Mouse (Mus musculus): ENCODE results near the gene Eva1b. TPM values are rescaled to one million over a fixed set of nuclear protein-coding genes. Genes with fewer than 3 reads are reported as not detected.
"Not testable (repeated sequence)": the region's sequence is repeated elsewhere in the genome, so short reads cannot be mapped to it uniquely, and the experiment has no call there.

Eva1b gene
- total RNA-seq, 2 experiments from 2014 or later, result 0.73 to 1.0 TPM

GRCm38 (mm10) chr4:126152864-126153263, 5.3 kb downstream of the Eva1b start:
- ATAC-seq (replicated peaks; ENCODE audit: poor library complexity, severe bottlenecking), result no peak

- no peak for ATAC-seq (replicated peaks; ENCODE audit: poor library complexity, severe bottlenecking)
Observed at GRCm38 (mm10) chr4:126155183-126155582, 7.6 kb downstream of the Eva1b start.

DNA sequence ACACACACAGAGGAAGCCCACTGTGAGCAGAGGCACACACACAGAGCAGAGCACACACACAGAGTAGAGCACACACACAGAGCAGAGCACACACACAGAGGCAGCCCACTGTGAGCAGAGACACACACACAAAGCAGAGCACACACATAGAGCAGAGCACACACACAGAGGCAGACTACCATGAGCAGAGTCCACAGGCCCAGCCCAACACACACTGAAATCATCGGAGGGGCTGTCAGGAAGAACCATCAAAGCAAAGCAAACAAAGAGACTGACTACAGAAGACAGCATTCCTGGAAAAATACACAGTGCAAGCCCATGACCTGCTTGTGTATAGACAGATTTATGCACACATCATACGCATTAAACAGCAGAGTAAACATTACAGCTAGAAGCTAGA, 8.3 kb downstream of the Eva1b start:
- ATAC-seq (replicated peaks; ENCODE audit: poor library complexity, severe bottlenecking), result no peak

- no peak; the same call in 1 of the 2 replicates for ATAC-seq (replicated peaks; ENCODE audit: poor library complexity, severe bottlenecking)
Observed at GRCm38 (mm10) chr4:126156617-126157016, 9.1 kb downstream of the Eva1b start.

DNA sequence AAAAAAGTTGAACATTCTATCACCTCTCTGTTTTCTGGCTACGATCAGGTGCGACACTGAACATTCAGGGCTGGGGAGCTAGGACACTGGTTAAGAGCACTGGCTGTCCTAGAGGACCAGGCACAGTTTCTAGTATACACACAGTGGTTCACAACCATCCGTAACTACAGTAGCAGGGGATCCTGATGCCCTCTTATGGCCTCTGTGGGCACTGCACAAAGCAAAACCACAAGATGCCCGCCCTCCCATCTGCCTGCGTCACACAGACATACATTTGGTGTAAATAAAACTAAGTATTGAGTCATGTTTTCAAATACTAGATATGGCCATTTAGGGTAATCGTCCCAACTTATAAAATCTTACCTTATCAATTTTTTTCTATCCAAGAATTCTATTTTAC, 10.0 kb downstream of the Eva1b start:
- ATAC-seq (replicated peaks; ENCODE audit: poor library complexity, severe bottlenecking), result peak; percentile 46

GRCm38 (mm10) chr4:126159455-126159854, 11.9 kb downstream of the Eva1b start:
- no peak for ATAC-seq (replicated peaks; ENCODE audit: poor library complexity, severe bottlenecking)

- no peak for ATAC-seq (replicated peaks; ENCODE audit: poor library complexity, severe bottlenecking)
Observed at GRCm38 (mm10) chr4:126160981-126161380, 13.4 kb downstream of the Eva1b start.

GRCm38 (mm10) chr4:126161456-126161855, 13.9 kb downstream of the Eva1b start:
- no peak for ATAC-seq (replicated peaks; ENCODE audit: poor library complexity, severe bottlenecking)

DNA sequence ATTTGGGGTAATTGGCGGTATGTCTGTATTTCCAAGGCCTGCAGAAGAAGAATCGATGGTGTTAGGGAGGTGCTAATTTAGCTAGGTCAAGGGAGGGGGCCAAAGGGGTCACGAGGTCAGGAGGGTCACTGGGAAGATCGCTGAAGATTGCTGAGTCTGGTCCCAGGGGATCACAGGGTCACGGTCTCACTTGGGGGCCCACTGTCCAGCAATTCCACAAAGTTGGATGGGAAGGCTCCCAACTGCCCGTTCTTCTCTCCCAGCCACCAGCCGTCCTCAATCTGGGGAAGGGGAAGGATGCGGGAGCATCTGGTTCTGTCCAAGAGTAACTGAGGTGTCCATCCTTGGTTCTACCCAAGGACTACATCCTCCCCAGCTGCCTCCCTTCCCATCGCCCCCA, 14.4 kb downstream of the Eva1b start:
- ATAC-seq (replicated peaks; ENCODE audit: poor library complexity, severe bottlenecking), result no peak

DNA sequence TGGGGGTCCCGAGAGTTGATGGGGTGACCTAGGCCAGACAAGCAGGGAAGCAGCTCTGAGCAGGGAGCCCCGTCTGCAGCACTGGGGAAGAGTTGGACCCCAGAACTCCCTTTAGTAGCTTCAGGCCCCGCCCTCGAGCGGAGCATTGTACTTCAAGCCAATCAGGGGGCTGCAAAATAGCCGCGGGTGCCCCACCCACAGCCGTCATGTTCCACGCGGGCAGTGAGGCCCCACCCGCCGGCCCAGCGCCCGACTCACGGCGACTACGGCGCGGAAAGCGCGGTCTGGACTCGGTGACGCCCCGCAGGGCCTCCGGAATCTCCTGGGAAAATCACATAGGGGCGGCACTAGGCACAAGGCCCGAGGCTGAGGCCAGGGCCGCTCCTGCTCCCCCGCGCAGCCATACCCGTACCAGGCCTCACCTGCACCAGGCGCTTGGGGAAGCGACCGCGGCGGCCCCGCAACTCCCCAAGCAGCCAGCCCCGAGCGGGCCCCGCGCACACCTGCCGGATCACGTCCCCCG, 15.1 kb downstream of the Eva1b start:
- ATAC-seq (replicated peaks; ENCODE audit: poor library complexity, severe bottlenecking), result peak; percentile 93

DNA sequence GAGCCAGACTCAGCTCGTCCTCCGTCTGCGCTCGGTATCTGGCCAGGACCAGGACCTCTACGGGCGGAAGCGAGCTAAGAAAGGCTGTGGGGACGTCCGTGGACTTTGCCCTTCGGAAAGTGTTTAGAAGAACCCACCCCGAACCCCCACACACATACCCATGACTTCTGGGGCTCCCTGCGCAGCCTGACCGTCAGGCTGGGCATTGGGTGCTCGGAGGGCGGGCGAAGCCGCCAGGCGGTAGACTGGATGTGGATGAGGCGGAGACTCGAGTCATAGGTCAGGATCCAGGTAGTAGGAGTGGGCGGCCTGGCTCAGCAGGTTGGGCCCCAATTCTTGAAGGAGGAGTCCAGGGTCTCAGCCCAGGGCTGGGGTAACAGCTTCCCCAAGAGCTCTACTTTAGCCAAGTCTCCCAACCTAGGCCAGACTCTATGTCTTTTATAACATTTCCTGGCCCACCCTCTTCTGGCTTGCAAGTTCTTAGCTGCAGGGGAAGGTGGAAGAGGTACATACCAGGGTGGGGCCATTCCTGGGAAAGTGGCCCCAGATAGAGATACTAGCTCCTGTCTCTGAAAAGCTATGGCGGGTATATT, 15.6 kb downstream of the Eva1b start, which contains the start of gene Sh3d21:
Sh3d21 (minus strand) TSS at position 425 of the 593 bp plus-strand sequence.
- ATAC-seq (replicated peaks; ENCODE audit: poor library complexity, severe bottlenecking), result peak; percentile 21

- ATAC-seq (replicated peaks; ENCODE audit: poor library complexity, severe bottlenecking), result no peak
Observed at GRCm38 (mm10) chr4:126163685-126164084, 16.1 kb downstream of the Eva1b start.

- ATAC-seq (replicated peaks; ENCODE audit: poor library complexity, severe bottlenecking), result not testable (repeated sequence)
Observed at GRCm38 (mm10) chr4:126165092-126165491, 17.5 kb downstream of the Eva1b start.

GRCm38 (mm10) chr4:126166084-126166483, 18.5 kb downstream of the Eva1b start:
- ATAC-seq (replicated peaks; ENCODE audit: poor library complexity, severe bottlenecking), result no peak

- no peak for ATAC-seq (replicated peaks; ENCODE audit: poor library complexity, severe bottlenecking)
Observed at GRCm38 (mm10) chr4:126168851-126169250, 21.3 kb downstream of the Eva1b start.

- ATAC-seq (replicated peaks; ENCODE audit: poor library complexity, severe bottlenecking), result not testable (repeated sequence)
Observed at GRCm38 (mm10) chr4:126170737-126171136, 23.2 kb downstream of the Eva1b start.

DNA sequence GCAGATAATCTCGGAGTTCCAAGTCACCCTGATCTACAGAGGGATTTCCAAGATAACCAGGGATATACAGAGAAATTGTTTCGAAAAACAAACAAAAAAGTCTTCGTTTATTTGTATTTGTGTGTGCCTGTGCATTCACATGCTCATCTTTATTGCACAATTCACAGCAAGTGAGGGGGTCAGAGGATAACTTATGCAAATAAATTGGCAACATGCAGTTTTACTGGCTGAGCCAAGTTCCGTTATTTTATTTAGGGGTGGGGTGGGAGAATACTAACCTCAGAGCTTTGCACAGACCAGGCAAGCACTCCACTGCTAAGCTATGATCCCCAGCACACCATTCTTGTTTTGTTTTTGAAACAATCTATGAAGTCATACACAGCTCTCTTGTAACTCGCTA, 26.3 kb downstream of the Eva1b start:
- no peak for ATAC-seq (replicated peaks; ENCODE audit: poor library complexity, severe bottlenecking)

DNA sequence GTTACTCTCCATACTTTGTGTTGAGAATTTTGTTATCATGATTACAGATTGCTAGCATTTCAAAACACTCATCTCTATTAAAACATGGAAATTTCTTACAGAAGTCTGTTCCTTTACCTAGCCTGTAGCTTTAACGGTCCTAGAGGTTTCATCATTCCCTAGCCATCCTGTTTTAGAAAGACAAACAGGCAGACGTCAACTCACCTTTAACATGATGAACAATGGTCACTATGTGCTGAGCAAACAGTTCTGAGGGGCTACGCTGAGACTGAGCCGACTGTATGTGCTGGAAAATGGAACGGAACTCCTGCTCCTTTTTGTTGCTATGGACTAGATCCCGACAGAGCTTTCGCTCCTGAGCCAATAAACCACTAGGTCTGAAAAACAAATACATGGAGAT, 28.4 kb downstream of the Eva1b start:
- ATAC-seq (replicated peaks; ENCODE audit: poor library complexity, severe bottlenecking), result not testable (repeated sequence)

DNA sequence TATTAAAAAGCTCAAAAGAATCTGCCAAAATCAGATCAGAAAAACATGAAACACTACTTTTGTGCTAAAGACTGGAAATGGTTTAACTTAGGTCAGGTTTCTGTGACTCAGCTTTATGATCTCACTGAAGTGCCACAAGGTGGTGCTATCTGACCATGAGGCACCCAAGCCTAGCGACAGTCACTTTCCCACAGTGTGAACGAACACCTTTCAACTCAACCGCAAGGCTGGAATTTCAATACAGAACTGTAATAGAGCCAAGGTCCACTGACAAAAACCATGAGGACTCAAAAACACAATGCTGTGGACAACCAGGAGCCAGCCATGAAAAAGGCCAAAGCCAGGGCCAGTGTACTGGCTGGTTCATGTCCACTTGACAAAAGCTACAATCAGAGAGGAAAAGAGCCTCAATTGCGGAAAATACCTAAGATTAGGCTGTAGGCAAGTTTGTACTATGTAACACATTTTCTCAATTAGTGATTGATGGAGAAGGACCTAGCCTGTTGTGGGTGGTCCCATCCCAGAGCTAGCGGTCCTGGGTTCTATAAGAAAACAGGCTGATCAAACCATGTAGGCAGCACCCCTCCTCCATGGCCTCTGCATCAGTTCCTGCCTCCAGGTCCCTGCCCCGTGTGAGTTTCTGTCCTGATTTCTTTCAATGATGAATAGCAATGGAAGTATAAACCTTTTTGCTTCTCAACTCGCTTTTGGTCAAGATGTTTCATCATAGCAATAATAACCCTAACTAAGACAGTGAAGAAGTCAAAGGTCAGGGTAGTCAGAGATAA, 33.8 kb downstream of the Eva1b start:
- peak; percentile 50 for ATAC-seq (replicated peaks; ENCODE audit: poor library complexity, severe bottlenecking)

- no peak for ATAC-seq (replicated peaks; ENCODE audit: poor library complexity, severe bottlenecking)
Observed at GRCm38 (mm10) chr4:126183034-126183433, 35.5 kb downstream of the Eva1b start.

GRCm38 (mm10) chr4:126187096-126187495, 39.6 kb downstream of the Eva1b start:
- no peak for ATAC-seq (replicated peaks; ENCODE audit: poor library complexity, severe bottlenecking)

DNA sequence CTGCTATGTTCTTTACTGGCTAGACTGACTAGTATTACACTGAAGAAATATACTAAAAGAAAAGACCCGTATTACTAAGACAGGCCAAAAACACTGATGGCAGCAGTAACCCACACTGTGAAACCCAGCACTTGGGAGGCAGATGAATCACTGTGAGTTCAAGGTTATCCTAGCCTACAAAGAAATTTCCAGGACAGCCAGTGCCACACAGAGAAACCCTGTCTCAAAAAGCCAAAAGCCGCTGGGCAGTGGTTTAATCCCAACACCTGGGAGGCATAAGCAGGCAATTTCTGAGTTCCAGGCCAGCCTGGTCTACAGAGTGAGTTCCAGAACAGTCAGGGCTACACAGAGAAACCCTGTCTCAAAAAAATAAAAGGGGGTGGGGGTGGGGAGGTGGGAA, 43.1 kb downstream of the Eva1b start:
- ATAC-seq (replicated peaks; ENCODE audit: poor library complexity, severe bottlenecking), result no peak
